Mouse (Mus musculus): ENCODE data around the gene Ldb1. TPM values are rescaled to one million over a fixed set of nuclear protein-coding genes. Genes with fewer than 3 reads are reported as not detected.

The Ldb1 gene
- polyA plus RNA-seq, 1 experiment from 2014 or later: 82.5 TPM

- no peak overlapping the region for H3K27ac ChIP-seq
- no peak overlapping the region for H3K4me2 ChIP-seq (ENCODE audit: low read length)
- DNase-seq (ENCODE audit: low spot score): no peak
- no peaks in the 10 kb centered on the region for H3K9me3 ChIP-seq (replicated peaks; ENCODE audit: low read length)
- no peak for ATAC-seq (replicated peaks; ENCODE audit: low FRiP score, low read depth)
- no peaks in the 10 kb centered on the region for H3K27me3 ChIP-seq (ENCODE audit: insufficient read depth, low read length)
- H3K9ac ChIP-seq (ENCODE audit: low read depth, low read length): no peak overlapping the region
- no peak overlapping the region for H3K4me3 ChIP-seq (replicated peaks; ENCODE audit: low read depth, low read length)
- H3K36me3 ChIP-seq (ENCODE audit: insufficient read depth, low read length): peaks cover 49% of the 10 kb centered on the region
- peaks cover 2% of the 10 kb centered on the region; the same call in 1 of the 2 replicates for H3K4me1 ChIP-seq (replicated peaks; ENCODE audit: insufficient read depth, low read length)
- no peak for TF ChIP-seq CTCF (IDR thresholded peaks at IDR 0.05; ENCODE audit: low read depth)
- WGBS: 77% methylated on average over 26 of the region's 26 CpGs
Observed at GRCm38 (mm10) chr19:46032731-46033510, 12.1 kb downstream of the Ldb1 start.

- ATAC-seq (replicated peaks; ENCODE audit: low FRiP score, low read depth): no peak
Observed at GRCm38 (mm10) chr19:46031689-46032432, 13.2 kb downstream of the Ldb1 start.

GRCm38 (mm10) chr19:46030196-46030983, 14.6 kb downstream of the Ldb1 start:
- ATAC-seq (replicated peaks; ENCODE audit: low FRiP score, low read depth): no peak

More at GRCm38 (mm10) chr19:46031689-46032432, 13.2 kb downstream of the Ldb1 start:
- Histone ChIP-seq H3K9ac (ENCODE audit: low read depth, low read length) (no peak overlapping the region), H3K27ac (no peak overlapping the region), H3K4me2 (ENCODE audit: low read length) (no peak overlapping the region), H3K4me3 (replicated peaks; ENCODE audit: low read depth, low read length) (no peak overlapping the region), H3K27me3 (ENCODE audit: insufficient read depth, low read length) (no peaks in the 10 kb centered on the region), H3K36me3 (ENCODE audit: insufficient read depth, low read length) (peaks cover 49% of the 10 kb centered on the region), H3K4me1 (replicated peaks; ENCODE audit: insufficient read depth, low read length) (no peaks in the 10 kb centered on the region), H3K9me3 (replicated peaks; ENCODE audit: low read length) (no peaks in the 10 kb centered on the region)
- TF ChIP-seq CTCF (IDR thresholded peaks at IDR 0.05; ENCODE audit: low read depth): no peak
- 78% methylated on average over 9 of the region's 9 CpGs for WGBS
- no peak for DNase-seq (ENCODE audit: low spot score)

GRCm38 (mm10) chr19:46029652-46030051, 15.4 kb downstream of the Ldb1 start:
- DNase-seq (ENCODE audit: low spot score): no peak
- Histone ChIP-seq H3K9ac (ENCODE audit: low read depth, low read length) (no peak overlapping the region), H3K27ac (no peak overlapping the region), H3K4me1 (replicated peaks; ENCODE audit: insufficient read depth, low read length) (no peaks in the 10 kb centered on the region), H3K4me2 (ENCODE audit: low read length) (no peak overlapping the region), H3K4me3 (replicated peaks; ENCODE audit: low read depth, low read length) (no peak overlapping the region), H3K9me3 (replicated peaks; ENCODE audit: low read length) (no peaks in the 10 kb centered on the region), H3K27me3 (ENCODE audit: insufficient read depth, low read length) (no peaks in the 10 kb centered on the region), H3K36me3 (ENCODE audit: insufficient read depth, low read length) (peaks cover 35% of the 10 kb centered on the region)
- TF ChIP-seq CTCF (IDR thresholded peaks at IDR 0.05; ENCODE audit: low read depth): no peak
- ATAC-seq (replicated peaks; ENCODE audit: low FRiP score, low read depth): no peak
- WGBS: 89% methylated on average over 1 of the region's 1 CpGs

More at GRCm38 (mm10) chr19:46030196-46030983, 14.6 kb downstream of the Ldb1 start:
- Histone ChIP-seq H3K4me2 (ENCODE audit: low read length) (no peak overlapping the region), H3K27ac (no peak overlapping the region), H3K9ac (ENCODE audit: low read depth, low read length) (no peak overlapping the region), H3K27me3 (ENCODE audit: insufficient read depth, low read length) (no peaks in the 10 kb centered on the region), H3K36me3 (ENCODE audit: insufficient read depth, low read length) (peaks cover 42% of the 10 kb centered on the region), H3K4me1 (replicated peaks; ENCODE audit: insufficient read depth, low read length) (no peaks in the 10 kb centered on the region), H3K9me3 (replicated peaks; ENCODE audit: low read length) (no peaks in the 10 kb centered on the region), H3K4me3 (replicated peaks; ENCODE audit: low read depth, low read length) (no peak overlapping the region)
- DNase-seq (ENCODE audit: low spot score): no peak
- 94% methylated on average over 10 of the region's 10 CpGs for WGBS
- no peak for TF ChIP-seq CTCF (IDR thresholded peaks at IDR 0.05; ENCODE audit: low read depth)

- no peak overlapping the region for H3K9ac ChIP-seq (ENCODE audit: low read depth, low read length)
- H3K4me1 ChIP-seq (replicated peaks; ENCODE audit: insufficient read depth, low read length): no peaks in the 10 kb centered on the region
- H3K4me2 ChIP-seq (ENCODE audit: low read length): no peak overlapping the region
- no peaks in the 10 kb centered on the region for H3K9me3 ChIP-seq (replicated peaks; ENCODE audit: low read length)
- no peaks in the 10 kb centered on the region for H3K27me3 ChIP-seq (ENCODE audit: insufficient read depth, low read length)
- 78% methylated on average over 11 of the region's 11 CpGs for whole genome bisulfite sequencing
- DNase-seq (ENCODE audit: low spot score) (no peak), ATAC-seq (replicated peaks; ENCODE audit: low FRiP score, low read depth) (no peak)
- TF ChIP-seq CTCF (IDR thresholded peaks at IDR 0.05; ENCODE audit: low read depth): peak; percentile 52
- no peak overlapping the region for H3K27ac ChIP-seq
- H3K4me3 ChIP-seq (replicated peaks; ENCODE audit: low read depth, low read length): no peak overlapping the region
- peaks cover 26% of the 10 kb centered on the region for H3K36me3 ChIP-seq (ENCODE audit: insufficient read depth, low read length)
Observed at GRCm38 (mm10) chr19:46028747-46029320, 16.2 kb downstream of the Ldb1 start.
